Mouse (Mus musculus): ENCODE measurements around the gene Ogg1. TPM values are rescaled to one million over a fixed set of nuclear protein-coding genes. Genes with fewer than 3 reads are reported as not detected.

The Ogg1 gene
- polyA plus RNA-seq, 1 experiment from 2014 or later, result 4.2 TPM

GRCm38 (mm10) chr6:113384351-113384927 is 57.7 kb downstream of the Ogg1 start:
- Histone ChIP-seq H3K9me3 (ENCODE audit: low read length) (no peaks in the 10 kb centered on the region), H3K4me2 (ENCODE audit: low read depth, low read length) (no peak overlapping the region), H3K4me3 (ENCODE audit: low read depth, low read length) (no peak overlapping the region), H3K27me3 (ENCODE audit: insufficient read depth, low read length) (no peaks in the 10 kb centered on the region), H3K27ac (ENCODE audit: low read depth) (no peak overlapping the region), H3K9ac (replicated peaks) (no peak overlapping the region), H3K36me3 (replicated peaks; ENCODE audit: insufficient read depth, low read length) (peaks cover 81% of the 10 kb centered on the region), H3K4me1 (ENCODE audit: insufficient read depth) (peaks cover 9% of the 10 kb centered on the region)
- 86% methylated on average over 8 of the region's 8 CpGs for WGBS (ENCODE audit: insufficient replicate concordance)
- TF ChIP-seq EP300 (IDR thresholded peaks at IDR 0.05; ENCODE audit: low read depth) (no peak), CTCF (IDR thresholded peaks at IDR 0.05; ENCODE audit: low read depth) (no peak)
- ATAC-seq, result no peak
- DNase-seq, result no peak

Other genes with a start within 250 kb of the Ogg1 start
- 17.3 and 19.7 TPM in 2 replicates for gene Setd5, start 249.6 kb upstream of the Ogg1 start, polyA plus RNA-seq (2015; fragmentation: Nextera tagmentation; extraction: Ambion mirVana)
- gene Lhfpl4, start 131.6 kb upstream of the Ogg1 start, polyA plus RNA-seq (2015; fragmentation: Nextera tagmentation; extraction: Ambion mirVana), result not detected in 2 replicates
- 15.1 and 16.1 TPM in 2 replicates for gene Mtmr14, start 89.1 kb upstream of the Ogg1 start, polyA plus RNA-seq (2015; fragmentation: Nextera tagmentation; extraction: Ambion mirVana)
- gene Cpne9, start 44.7 kb upstream of the Ogg1 start, polyA plus RNA-seq (2015; fragmentation: Nextera tagmentation; extraction: Ambion mirVana), result 0.02 and 0.04 TPM in 2 replicates
- 4.1 and 4.8 TPM in 2 replicates for gene Brpf1, start 19.8 kb upstream of the Ogg1 start, polyA plus RNA-seq (2015; fragmentation: Nextera tagmentation; extraction: Ambion mirVana)
- 17.9 and 18.1 TPM in 2 replicates for gene Camk1, start 17.0 kb downstream of the Ogg1 start, polyA plus RNA-seq (2015; fragmentation: Nextera tagmentation; extraction: Ambion mirVana)
- gene Tada3, start 50.9 kb downstream of the Ogg1 start, polyA plus RNA-seq (2015; fragmentation: Nextera tagmentation; extraction: Ambion mirVana), result 11.1 and 11.9 TPM in 2 replicates
- 188 and 198 TPM in 2 replicates for gene Arpc4, start 51.1 kb downstream of the Ogg1 start, polyA plus RNA-seq (2015; fragmentation: Nextera tagmentation; extraction: Ambion mirVana)
- gene Ttll3, start 62.3 kb downstream of the Ogg1 start, polyA plus RNA-seq (2015; fragmentation: Nextera tagmentation; extraction: Ambion mirVana), result 0.38 and 0.83 TPM in 2 replicates
- gene Rpusd3, start 92.4 kb downstream of the Ogg1 start, polyA plus RNA-seq (2015; fragmentation: Nextera tagmentation; extraction: Ambion mirVana), result 17.1 and 20.5 TPM in 2 replicates
- 5.9 and 8.2 TPM in 2 replicates for gene Cidec, start 108.8 kb downstream of the Ogg1 start, polyA plus RNA-seq (2015; fragmentation: Nextera tagmentation; extraction: Ambion mirVana)
- 49.2 and 49.9 TPM in 2 replicates for gene Jagn1, start 115.6 kb downstream of the Ogg1 start, polyA plus RNA-seq (2015; fragmentation: Nextera tagmentation; extraction: Ambion mirVana)
- 0.26 and 0.49 TPM in 2 replicates for gene Il17re, start 131.5 kb downstream of the Ogg1 start, polyA plus RNA-seq (2015; fragmentation: Nextera tagmentation; extraction: Ambion mirVana)
- 12.9 and 13.1 TPM in 2 replicates for gene Il17rc, start 144.5 kb downstream of the Ogg1 start, polyA plus RNA-seq (2015; fragmentation: Nextera tagmentation; extraction: Ambion mirVana)
- 13.8 and 14.0 TPM in 2 replicates for gene Creld1, start 156.3 kb downstream of the Ogg1 start, polyA plus RNA-seq (2015; fragmentation: Nextera tagmentation; extraction: Ambion mirVana)
- 0.13 and 0.14 TPM in 2 replicates for gene Prrt3, start 175.0 kb downstream of the Ogg1 start, polyA plus RNA-seq (2015; fragmentation: Nextera tagmentation; extraction: Ambion mirVana)
- gene Emc3, start 204.7 kb downstream of the Ogg1 start, polyA plus RNA-seq (2015; fragmentation: Nextera tagmentation; extraction: Ambion mirVana), result 42.1 and 43.0 TPM in 2 replicates
- gene Fancd2, start 204.7 kb downstream of the Ogg1 start, polyA plus RNA-seq (2015; fragmentation: Nextera tagmentation; extraction: Ambion mirVana), result 3.1 and 4.5 TPM in 2 replicates

All from liver, postnatal 0 days (tissue).